Mouse (Mus musculus) frontal cortex, postnatal 10 days (tissue): ENCODE results near the gene Gm49383.

Source experiments
- DNase-seq, 2 experiments: peaks; one replicate each; pipeline ENCODE4 v3.0.0; 2022; ENCODE audit warnings: low spot score in 2 of 2, mixed read lengths in 1 of 2

The Gm49383 gene

DNA sequence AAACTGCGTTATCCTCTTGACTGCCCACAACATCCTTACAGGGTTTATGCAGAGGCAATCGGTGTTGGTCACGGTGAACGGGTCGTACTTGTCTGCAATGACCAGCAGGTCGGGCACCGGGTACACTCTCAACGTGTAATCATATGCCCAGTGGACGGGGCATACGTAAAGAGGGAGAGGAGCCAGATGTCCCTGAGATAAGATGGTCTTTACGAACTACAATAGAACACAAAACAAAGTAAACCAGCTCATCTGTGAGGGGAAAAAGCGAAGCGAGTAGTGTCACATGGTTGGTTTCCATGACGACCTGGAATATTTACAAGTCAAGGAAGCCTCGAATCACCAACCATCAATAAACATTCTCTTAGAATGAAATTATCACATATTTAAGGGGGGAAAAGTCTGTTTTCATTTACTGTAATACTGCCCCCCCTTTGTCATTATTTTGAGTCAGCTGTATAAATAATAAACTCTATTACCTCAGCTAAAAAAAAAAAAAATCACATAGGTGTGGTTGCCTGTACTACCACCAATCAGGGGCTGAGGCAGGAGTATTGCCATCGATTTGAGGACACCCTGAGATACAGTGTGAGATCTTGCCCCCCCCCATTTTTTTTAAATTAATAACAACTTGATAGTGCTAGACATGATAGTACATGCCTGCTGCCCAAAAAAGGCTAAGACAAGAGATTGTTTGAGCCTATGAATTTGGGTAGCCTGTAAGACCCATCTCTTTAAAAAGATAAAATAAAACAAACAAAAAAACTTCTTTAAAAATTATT lies 7.3 kb upstream of the Gm49383 start, which contains the start of gene Gm49384:
Gm49384 (minus strand) TSS at position 216 of the 782 bp plus-strand sequence.
- no peak for DNase-seq

DNA sequence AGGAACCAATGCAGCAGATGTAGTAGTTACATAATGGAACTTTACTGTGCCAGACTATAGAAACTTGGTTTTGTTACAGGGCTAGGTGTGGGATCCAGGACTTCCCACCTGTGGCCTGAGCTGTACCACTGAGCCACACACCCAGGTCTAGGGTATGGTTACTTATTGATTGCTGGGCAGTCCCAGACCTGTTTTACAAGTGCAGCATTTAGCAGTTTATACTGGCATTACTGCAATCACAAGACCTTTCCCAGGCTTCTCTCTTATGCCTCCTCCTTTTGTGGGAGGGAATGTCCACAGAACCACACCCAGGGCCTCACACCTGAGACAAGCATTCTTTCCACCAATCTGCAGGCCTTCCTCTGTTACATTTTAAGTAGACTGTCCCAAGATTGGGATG lies 2.1 kb upstream of the Gm49383 start:
- no peak for DNase-seq

DNA sequence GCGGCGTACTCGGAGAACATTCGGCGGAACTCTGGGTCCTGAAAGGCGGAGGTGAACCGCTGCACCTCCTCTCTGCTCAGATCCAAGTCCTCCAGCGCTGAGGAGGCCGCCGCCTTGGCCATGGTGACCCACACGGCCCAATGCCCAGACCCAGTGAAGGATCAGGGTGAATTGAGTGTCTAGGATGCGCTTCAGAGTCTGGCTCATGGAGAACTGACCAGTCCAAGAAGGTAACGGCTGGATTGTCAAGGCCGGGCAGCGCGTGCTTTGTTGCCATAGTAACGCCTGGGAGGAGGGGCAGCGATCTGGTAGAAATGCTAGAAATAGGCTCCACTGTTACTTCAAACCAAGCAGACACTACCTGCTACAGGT lies 1.2 kb upstream of the Gm49383 start, which contains the start of gene Dnaaf2:
Dnaaf2 (minus strand) TSS at position 266 of the 372 bp plus-strand sequence.
- DNase-seq, result peak in 1 of 2 experiments; percentile 63

DNA sequence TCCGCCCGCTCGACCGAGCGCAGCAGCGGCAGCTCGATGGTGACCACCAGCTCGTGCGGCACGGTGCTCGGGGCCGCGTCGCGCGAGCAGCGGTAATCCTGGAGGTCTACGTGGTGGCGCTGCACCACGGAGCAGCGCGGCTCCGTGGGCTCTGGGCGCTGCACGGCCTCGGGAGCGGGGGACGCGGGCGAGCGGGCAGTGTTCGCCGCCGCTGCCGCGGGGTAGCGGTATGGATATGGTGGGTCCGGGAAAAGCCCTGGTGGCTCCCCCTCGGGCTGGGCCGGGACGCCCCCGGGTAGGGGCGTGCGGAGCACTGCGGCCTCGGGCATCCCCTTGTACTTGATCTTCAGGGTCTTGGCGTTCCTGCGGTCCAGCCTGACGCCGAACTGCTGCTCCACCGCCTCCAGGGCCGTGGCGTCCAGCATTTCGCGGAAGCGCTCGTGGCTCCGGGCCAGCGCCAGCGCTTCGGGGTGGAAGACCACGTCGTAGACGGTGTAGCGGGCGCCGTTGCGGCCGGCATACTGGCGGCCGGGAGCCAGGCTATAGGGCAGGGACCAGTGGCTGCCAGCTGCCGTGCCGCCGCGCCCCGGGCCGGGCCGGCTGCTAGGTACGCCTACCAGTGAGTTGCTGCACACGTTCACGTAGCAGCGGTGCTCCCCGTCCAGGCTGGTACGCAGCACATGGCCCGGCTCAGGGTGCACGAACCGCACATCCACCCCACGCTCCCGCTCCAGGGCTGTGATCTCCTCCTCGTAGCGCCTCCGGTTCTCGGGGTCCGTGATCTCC lies 667 bp upstream of the Gm49383 start:
- peak in 1 of 2 experiments; percentile 60 for DNase-seq

DNA sequence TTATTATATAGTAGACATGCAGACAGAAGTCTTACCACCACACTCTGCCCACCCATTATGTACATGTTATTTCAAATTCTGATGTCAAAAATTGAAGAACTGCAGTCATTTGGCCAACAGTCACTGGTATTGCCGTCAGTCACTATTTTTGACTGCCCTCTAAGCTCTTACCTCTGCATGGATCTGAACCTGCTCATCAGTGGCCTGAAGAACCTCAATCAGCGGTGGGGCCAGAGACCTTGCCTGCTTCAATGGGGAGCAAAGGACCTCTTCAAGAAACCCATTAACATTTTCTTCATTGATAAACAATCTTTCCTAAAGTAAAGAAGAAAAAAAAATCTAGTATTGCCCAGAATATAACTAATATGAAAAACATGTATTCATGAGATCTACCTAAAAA lies 4.3 kb downstream of the Gm49383 start:
- no peak for DNase-seq

DNA sequence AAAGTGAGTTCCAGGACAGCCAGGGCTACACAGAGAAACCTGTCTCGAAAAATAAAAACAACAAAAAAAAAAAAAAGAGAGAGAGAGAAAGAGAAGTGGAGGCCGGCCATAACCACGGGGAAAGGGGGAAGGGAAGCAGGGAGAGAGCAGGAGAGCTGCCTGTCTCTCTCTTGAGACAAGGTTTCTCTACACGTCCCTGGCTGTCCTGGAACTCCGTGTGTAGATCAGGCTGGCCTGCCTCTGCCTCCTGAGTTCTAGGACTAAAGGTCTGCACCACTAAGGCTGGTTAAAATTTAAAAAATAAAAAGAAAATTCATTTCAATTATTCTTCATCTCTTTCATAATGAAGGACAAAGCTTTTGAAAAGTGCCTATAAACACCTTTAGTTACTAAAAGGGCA lies 5.5 kb downstream of the Gm49383 start:
- DNase-seq, result no peak

DNA sequence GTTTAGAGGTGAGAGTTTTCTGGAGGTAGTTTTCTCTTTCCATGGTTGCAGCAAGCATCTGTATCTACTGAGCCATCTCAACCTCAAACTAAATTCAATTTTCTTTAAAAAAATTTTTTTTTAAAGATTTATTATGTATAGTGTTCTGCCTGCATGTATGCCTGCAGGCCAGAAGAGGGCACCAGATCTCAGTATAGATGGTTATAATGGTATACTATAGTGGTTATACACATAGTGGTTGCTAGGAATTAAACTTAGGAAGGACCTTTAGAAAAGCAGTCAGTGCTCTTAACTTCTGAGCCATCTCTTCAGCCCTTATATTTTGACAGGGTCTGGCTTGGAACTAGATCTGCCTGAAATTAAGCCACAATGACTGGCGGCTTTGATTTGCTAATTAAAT lies 6.4 kb downstream of the Gm49383 start:
- DNase-seq, result no peak

DNA sequence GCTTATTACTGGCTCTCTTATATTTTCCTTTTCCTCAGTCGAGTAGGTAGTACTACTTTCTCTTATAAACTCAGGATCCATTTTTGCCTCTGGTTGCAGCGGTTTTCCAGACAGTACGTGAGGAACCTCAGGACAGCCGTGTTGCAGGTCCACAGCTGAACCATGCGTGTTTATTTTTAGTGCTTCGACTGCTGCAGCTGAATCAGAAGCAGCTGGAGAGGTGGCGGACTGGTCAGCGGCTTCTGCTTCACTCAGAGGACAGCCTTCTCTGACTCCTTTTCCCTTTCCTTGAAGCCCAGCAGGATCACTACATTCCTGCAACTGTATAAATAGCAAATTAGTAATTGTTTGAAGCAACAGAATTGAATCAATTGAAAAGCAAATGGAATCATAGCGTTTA lies 6.8 kb downstream of the Gm49383 start:
- no peak for DNase-seq

DNA sequence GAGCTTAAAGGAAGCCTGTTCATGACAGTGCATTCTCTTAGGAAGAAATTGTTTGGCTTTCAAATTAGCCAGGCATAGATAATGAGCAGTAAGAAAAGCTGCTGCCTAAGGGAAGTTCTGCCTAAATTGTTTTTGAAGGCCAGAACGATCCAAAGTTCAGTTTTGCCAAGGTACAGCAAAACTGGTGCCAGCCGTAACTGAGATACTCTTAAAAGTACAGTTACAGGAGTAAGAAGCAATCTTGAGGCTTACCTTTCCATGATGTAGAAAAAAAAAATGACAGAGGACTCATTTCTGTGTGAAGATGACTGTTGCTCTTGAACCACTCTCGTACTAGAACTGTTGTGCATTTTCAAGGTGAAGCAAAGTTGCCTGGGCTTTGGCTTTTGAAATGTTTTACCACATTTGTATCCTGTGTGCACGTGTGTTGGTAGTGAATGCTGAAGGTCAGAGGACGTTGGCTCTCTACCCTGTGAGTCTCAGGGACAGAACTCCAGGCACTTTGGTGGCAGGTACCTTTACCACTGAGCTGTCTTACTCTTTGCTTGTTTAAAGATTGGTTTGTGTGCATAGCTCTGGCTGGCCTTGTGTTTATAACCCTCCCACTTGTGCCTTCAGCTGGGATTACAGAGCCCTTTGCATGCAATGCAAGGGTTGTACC lies 10.0 kb downstream of the Gm49383 start:
- DNase-seq, result no peak

DNA sequence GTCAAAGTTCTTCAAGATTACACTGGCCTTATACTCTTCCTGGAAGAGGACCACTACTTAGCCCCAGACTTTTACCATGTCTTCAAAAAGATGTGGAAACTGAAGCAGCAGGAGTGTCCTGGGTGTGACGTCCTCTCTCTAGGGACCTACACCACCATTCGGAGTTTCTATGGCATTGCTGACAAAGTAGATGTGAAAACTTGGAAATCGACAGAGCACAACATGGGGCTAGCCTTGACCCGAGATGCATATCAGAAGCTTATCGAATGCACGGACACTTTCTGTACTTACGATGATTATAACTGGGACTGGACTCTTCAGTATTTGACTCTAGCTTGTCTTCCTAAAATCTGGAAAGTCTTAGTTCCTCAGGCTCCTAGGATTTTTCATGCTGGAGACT lies 11.5 kb downstream of the Gm49383 start:
- no peak for DNase-seq

DNA sequence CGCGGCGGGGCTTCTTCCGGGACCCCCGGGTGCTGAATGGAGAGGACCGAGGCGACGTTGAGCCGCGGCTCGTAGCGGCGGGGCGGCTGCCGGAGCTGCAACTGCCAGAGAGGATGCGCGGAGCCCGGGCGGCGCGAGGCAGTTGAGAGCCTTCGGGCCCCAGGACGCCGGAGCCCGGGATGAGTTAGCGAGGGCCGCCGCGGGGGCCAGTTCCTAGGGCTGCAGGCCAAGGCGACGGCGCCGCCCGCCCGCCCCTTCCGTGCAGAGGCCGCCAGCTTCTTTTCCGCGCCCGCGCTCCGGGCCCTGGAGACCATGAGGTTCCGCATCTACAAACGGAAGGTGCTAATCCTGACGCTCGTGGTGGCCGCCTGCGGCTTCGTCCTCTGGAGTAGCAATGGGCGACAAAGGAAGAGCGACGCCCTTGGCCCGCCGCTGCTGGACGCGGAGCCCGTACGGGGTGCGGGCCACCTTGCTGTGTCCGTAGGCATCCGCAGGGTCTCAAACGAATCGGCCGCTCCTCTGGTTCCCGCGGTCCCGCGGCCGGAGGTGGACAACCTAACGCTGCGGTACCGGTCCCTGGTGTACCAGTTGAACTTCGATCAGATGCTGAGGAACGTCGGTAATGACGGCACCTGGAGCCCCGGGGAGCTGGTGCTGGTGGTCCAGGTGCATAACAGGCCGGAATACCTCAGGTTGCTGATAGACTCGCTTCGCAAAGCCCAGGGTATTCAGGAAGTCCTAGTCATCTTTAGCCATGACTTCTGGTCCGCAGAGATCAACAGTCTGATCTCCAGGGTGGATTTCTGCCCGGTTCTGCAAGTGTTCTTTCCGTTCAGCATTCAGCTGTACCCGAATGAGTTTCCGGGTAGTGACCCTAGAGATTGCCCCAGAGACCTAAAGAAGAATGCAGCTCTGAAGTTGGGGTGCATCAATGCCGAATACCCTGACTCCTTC lies 12.3 kb downstream of the Gm49383 start:
- DNase-seq, result peak in 1 of 2 experiments; percentile 44

DNA sequence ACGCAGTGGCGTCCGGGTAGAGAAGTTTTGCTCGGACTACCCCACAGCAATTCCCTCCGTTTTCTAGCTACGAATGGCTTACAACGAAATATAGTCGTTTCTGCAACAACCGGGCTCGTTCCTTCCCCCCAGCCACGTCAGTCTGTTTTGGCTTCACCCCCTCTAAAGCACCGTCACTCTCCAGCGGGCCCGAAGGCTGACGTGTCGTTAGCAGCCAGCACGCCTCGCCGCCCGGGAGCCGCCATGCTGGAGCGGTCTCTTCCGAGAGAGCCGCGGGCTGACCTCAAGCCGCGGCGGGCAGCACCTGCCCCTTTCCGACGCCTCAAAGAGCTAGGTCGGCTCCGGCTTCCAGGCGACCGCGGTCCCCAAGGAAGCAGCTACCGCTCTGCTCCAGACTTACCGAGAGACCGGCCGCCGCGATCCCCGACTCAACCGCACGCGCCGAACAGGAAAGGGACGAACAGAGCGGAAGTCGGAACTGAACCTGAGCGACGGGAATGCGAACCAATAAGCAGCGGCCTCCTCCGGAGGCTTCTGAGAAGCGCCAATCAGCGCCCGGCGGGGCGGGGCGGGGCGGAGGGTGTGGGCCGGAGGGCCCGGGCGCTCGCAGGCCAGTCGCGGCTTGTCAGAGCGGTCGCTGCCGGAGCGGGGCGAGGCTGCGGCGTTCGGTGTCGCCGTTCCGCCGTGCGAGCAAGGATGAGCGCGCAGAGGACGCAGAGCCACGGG lies 13.2 kb downstream of the Gm49383 start, which contains the start of the genes Rpl36al and Mgat2:
Rpl36al (minus strand) TSS at position 501 of the 726 bp plus-strand sequence.
Mgat2 (plus strand) TSS at position 575 of the 726 bp plus-strand sequence.
- DNase-seq, result peak; percentile 96 to 99

DNA sequence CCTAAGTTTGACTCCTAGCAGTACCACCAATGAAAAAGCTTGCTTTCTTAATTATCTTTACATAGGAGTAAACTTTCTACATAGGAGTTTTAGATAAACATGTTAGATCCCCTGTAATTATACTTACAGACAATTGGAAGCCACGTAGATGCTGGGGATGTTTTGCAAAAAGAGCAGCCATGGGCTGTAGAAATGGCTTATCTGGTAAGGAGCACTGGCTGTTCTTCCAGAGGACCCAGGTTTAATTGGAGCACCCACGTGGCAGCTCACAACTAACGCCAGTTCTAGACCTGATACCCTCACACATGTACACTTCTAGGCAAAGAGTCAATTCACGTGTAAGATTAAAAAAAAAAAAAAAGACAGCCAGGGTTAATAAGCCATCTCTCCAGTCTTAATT lies 15.1 kb downstream of the Gm49383 start:
- DNase-seq, result no peak

DNA sequence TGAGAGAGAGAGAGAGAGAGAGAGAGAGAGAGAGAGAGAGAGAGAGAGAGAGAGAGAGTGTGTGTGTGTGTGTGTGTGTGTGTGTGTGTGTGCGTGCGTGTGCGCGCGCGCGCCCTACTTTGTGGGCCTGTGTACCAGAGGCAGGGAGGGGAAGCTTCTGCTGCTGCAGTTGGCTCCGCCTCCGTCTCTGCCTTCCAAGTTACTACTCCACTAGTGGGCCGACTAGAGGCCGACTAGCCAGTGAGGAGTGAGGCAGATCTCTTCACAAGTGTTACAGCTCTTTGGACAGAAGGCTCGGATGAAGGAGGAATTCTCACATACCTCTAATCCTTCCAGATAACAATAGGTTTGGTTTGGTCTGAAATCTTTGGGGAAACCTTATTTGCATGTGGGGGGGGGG lies 17.5 kb downstream of the Gm49383 start:
- DNase-seq, result no peak

DNA sequence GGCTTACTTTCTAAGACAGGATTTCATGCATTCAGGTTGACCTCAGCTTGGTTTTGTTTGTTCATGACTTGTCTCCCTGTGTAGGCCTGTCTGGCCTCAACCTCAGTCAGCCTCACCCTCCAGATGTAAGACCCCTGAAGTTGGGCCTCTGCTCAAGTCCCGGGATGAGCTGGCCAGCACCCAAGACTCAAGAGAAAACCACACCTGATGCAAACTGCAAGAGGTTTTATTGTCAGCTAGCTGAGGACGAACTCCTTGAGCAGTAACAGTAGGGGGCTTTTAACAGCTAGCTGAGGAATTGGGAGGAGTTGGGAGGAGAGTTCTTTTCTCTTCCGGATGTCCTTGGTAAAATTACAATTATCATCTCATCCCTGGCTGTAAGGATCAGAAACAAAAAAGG lies 19.4 kb downstream of the Gm49383 start:
- no peak for DNase-seq

DNA sequence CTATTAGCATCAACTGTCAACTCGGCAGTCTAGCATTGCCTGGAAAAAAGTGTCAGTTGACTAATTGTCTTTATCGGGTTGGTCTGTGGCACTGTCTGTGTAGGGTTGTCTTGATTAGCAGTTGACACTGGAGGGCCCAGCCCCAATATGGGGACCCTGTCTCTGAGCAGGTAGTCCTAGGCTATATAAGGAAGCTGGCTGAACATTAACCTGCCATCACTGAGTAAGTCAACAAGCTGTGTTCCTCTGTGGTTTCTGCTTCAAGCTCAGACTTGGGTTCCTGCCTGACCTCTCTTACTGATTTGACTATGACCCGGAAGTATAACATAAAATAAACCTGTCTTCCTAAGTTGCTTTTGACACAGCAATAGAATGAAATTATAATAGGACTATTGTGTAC lies 20.9 kb downstream of the Gm49383 start:
- DNase-seq, result no peak

DNA sequence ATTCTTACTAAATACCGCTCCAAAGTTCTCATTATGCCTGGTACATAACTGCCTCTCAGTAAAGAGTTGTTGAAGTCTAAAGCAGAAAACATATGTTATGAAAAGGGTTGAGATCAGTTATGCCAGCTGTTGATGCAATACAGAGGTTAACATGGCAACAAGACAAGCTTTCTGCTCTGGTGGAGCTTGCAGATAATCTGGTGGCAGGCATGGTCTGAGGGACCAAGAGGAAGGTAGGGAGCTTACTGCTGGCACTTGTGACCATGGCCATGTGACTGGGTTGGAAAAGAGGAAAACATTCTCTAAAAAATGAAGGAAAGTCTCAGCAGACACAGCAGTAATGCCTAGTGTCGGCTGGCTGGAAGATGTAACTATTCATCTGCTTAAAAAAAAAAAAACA lies 25.6 kb downstream of the Gm49383 start:
- DNase-seq, result no peak

DNA sequence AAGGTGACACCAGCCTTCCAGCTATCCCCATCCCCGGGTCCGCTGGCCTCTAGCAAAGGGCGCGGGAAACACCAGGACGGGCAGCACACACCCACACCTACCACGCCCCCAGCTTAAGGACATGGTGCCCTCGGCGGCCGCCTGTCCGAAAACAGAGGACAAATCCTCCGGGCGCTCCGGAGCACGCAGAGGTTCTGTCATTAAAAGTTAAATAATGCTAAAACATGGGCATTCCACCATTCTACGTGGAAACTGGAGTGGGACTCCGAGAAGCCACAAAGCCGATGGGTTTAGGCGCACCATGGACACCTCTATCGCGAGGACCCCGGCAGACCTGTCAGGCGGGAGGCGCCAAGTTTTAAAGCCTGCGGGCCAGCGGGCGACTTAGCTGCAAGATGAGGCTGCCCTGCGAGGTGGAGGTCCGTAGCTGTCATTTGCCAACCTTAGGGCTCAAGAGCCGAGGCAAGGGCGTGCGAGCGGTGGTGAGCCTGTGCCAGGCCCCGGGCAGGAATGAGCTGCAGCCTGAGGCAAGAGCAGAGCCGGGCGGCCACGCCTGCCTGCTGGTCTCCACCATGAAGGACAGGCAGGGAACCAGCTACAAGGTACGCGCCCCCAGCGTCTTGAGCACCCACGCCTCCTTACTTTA lies 28.3 kb downstream of the Gm49383 start, which contains the start of gene Lrr1:
Lrr1 (plus strand) TSS at position 354 of the 646 bp plus-strand sequence.
- peak; percentile 57 to 81 for DNase-seq

DNA sequence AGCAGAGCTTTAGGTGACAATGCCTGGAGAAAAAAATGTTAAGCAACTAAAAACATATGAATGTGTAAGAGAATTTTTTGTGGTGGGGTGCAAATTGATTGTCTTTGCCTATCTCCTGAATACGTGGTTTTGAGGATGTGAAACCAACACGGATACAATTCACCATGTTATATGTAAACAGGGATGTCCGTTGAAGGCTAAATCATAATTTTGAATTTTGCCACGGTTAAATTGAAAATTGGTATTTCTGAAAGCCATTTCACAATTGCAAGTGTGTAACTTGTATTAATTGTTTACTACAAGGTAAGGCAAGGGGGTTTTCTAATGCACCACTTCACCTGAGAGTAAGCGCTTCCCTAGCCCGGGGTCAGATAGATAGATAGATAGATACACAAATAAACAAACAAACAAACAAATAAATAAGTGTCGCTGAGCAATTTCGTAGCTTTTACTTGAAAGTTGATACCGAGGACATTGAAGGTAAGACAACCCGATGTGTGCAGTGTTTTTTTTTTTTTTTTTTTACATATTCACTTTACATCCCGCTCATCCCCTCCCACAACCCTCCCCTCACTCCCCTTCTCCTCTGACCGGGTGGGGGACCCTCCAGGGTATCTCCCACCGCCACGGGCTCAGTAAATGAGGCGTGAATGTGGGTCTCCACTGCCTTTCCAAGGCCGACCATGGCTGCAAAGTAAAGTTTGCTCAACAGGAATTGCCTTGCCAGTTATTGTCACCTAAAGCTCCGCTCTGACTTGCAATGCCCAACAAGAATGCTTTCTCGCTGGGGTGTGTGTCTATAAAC lies 29.0 kb downstream of the Gm49383 start:
- no peak for DNase-seq
